Mouse (Mus musculus) forebrain, embryonic 11.5 days (tissue): ENCODE results near the gene Ckmt2. TPM values are rescaled to one million over a fixed set of nuclear protein-coding genes. Genes with fewer than 3 reads are reported as not detected.
A peak's percentile ranks its signal among the peaks of the same experiment; 100 is the strongest.

Source experiments
- ATAC-seq: fragments of 200-750 bp; cut with Nextera tagmentation; replicated peaks from 2 replicates; pipeline ENCODE4 v1.8.0; 2017; ENCODE audit warnings: moderate TSS enrichment; ENCODE audit not compliant: low FRiP score
- DNase-seq: peaks from one replicate; pipeline ENCODE4 v3.0.0-alpha.2; 2017; ENCODE audit warnings: low spot score
- H3K27ac ChIP-seq: fragments of 300-500 bp; sonication (generic); 2 replicates; pipeline ENCODE4 v1.5.1; 2014; ENCODE audit warnings: low read depth, low read length
- H3K27me3 ChIP-seq: fragments of 300-500 bp; sonication (generic); 2 replicates; pipeline ENCODE4 v1.6.1; 2014; ENCODE audit warnings: mild to moderate bottlenecking, low read length, mixed read lengths; ENCODE audit not compliant: control insufficient read depth, insufficient read depth
- H3K36me3 ChIP-seq: fragments of 300-500 bp; sonication (generic); 2 replicates; pipeline ENCODE4 v1.6.1; 2014; ENCODE audit warnings: mild to moderate bottlenecking, low read length, moderate library complexity, mixed read lengths; ENCODE audit not compliant: control insufficient read depth, insufficient read depth
- H3K4me1 ChIP-seq: fragments of 300-500 bp; sonication (generic); replicated peaks from 2 replicates; pipeline ENCODE4 v1.6.1; 2014; ENCODE audit warnings: low read length, mixed read lengths; ENCODE audit not compliant: control insufficient read depth, insufficient read depth
- H3K4me2 ChIP-seq: fragments of 300-500 bp; sonication (generic); 2 replicates; pipeline ENCODE4 v1.6.1; 2014; ENCODE audit warnings: low read depth, mild to moderate bottlenecking, low read length, moderate library complexity, mixed read lengths; ENCODE audit not compliant: severe bottlenecking
- H3K4me3 ChIP-seq: fragments of 300-500 bp; sonication (generic); 2 replicates; pipeline ENCODE4 v1.5.1; 2014; ENCODE audit warnings: low read depth, low read length
- H3K9ac ChIP-seq: fragments of 300-500 bp; sonication (generic); 2 replicates; pipeline ENCODE4 v1.6.1; 2014; ENCODE audit warnings: low read length
- H3K9me3 ChIP-seq: fragments of 300-500 bp; sonication (generic); 2 replicates; pipeline ENCODE4 v1.6.1; 2016; ENCODE audit warnings: low read length, mixed read lengths; ENCODE audit not compliant: control insufficient read depth
- WGBS: fragments of 180-500 bp; shearing (Covaris S2); extraction: QIAGEN DNeasy Blood & Tissue Kit; methylation state at CpG from one replicate; pipeline ENCODE4 v1.1.7; 2014; 5-methylcytosine and 5-hydroxymethylcytosine counted together
- polyA plus RNA-seq: library from polyadenylated mRNA; unstranded; fragments of >200 nt; fragmentation: Nextera tagmentation; extraction: Ambion mirVana; gene quantifications from 2 replicates; pipeline ENCODE4 v1.2.1, GENCODE M21; 2014

The Ckmt2 gene
- not detected in 2 replicates for polyA plus RNA-seq

- Histone ChIP-seq H3K4me1 (no peaks in the 10 kb centered on the region), H3K36me3 (no peaks in the 10 kb centered on the region), H3K4me2 (no peak within 1 kb of the TSS), H3K9me3 (no peaks in the 10 kb centered on the region), H3K27me3 (no peaks in the 10 kb centered on the region), H3K4me3 (no peak within 1 kb of the TSS), H3K9ac (no peak within 1 kb of the TSS), H3K27ac (no peak within 1 kb of the TSS)
- 74% methylated on average over 5 of the region's 5 CpGs for WGBS
- no peak for DNase-seq
- ATAC-seq = no peak
Measured at GRCm38 (mm10) chr13:91876741-91877349, at the start of gene Ckmt2. TSS of gene Ckmt2 (minus strand) at chr13:91876885.

DNA sequence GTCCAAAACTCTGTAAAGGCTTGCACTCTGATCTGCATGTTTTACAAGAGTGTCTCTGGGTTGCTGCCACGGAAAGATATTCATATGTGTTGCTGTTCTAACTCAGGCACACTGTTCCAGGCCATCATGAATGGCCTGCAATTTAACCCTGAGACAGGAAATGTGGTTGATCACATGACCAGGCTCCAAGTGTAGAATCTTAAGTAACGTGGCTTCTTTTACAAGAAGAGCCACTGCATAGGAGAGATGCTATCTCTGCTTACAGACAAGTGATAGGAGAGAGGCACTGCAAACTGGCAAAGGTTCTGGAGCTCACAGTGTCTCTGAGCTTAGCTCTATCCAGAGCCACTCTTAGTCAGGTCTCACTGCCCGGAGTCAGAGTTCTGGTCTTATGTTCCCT is 44.3 kb upstream of the Ckmt2 start:
- Histone ChIP-seq H3K4me2 (no peak overlapping the region), H3K27ac (no peak overlapping the region), H3K4me3 (no peak overlapping the region), H3K9me3 (no peaks in the 10 kb centered on the region), H3K36me3 (no peaks in the 10 kb centered on the region), H3K9ac (no peak overlapping the region), H3K4me1 (no peaks in the 10 kb centered on the region), H3K27me3 (no peaks in the 10 kb centered on the region)
- ATAC-seq (no peak), DNase-seq (no peak)
- 75% methylated on average over 3 of the region's 3 CpGs for WGBS

DNA sequence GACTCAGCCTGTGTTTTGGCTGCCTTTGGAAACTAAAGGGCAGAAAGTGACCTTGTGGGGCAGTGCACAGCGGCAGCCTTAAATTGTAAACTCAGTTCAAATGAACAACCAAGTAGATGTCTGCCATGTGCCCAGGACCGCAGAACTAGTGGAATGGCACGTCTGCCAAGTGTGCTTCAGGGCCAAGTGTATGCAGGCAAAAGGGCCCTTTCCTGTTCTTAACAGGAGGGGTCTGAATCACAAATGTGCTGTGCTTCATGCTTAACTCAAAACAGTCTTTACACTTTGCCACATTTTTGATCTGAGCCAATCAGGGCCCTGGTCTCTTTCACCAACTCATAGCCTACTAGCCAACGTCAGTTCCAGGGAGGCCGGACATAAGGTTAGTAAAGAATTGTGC is 42.1 kb upstream of the Ckmt2 start:
- no peak overlapping the region for H3K27ac ChIP-seq
- no peaks in the 10 kb centered on the region for H3K27me3 ChIP-seq
- no peak overlapping the region for H3K4me2 ChIP-seq
- no peaks in the 10 kb centered on the region for H3K36me3 ChIP-seq
- no peak for ATAC-seq
- DNase-seq = no peak
- H3K9me3 ChIP-seq = no peaks in the 10 kb centered on the region
- H3K4me3 ChIP-seq = no peak overlapping the region
- H3K4me1 ChIP-seq = peaks cover 5% of the 10 kb centered on the region; the same call in 1 of the 2 replicates
- H3K9ac ChIP-seq = no peak overlapping the region
- 82% methylated on average over 5 of the region's 5 CpGs for WGBS

GRCm38 (mm10) chr13:91917835-91918234 is 41.1 kb upstream of the Ckmt2 start:
- H3K9me3 ChIP-seq = no peaks in the 10 kb centered on the region
- no peaks in the 10 kb centered on the region for H3K27me3 ChIP-seq
- H3K27ac ChIP-seq = no peak overlapping the region
- H3K9ac ChIP-seq = no peak overlapping the region
- ATAC-seq (no peak), DNase-seq (no peak)
- 92% methylated on average over 2 of the region's 2 CpGs for WGBS
- H3K4me2 ChIP-seq = no peak overlapping the region
- peaks cover 5% of the 10 kb centered on the region; the same call in 1 of the 2 replicates for H3K4me1 ChIP-seq
- H3K36me3 ChIP-seq = no peaks in the 10 kb centered on the region
- H3K4me3 ChIP-seq = no peak overlapping the region

GRCm38 (mm10) chr13:91916308-91916707 is 39.6 kb upstream of the Ckmt2 start:
- Histone ChIP-seq H3K27me3 (no peaks in the 10 kb centered on the region), H3K4me3 (no peak overlapping the region), H3K36me3 (no peaks in the 10 kb centered on the region), H3K4me1 (peaks cover 5% of the 10 kb centered on the region; the same call in 1 of the 2 replicates), H3K9me3 (no peaks in the 10 kb centered on the region), H3K27ac (no peak overlapping the region), H3K4me2 (no peak overlapping the region), H3K9ac (no peak overlapping the region)
- 87% methylated on average over 5 of the region's 5 CpGs for whole genome bisulfite sequencing
- DNase-seq (no peak), ATAC-seq (0 out of 2 replicates have a peak, but pooled peaks have one; percentile 4)

DNA sequence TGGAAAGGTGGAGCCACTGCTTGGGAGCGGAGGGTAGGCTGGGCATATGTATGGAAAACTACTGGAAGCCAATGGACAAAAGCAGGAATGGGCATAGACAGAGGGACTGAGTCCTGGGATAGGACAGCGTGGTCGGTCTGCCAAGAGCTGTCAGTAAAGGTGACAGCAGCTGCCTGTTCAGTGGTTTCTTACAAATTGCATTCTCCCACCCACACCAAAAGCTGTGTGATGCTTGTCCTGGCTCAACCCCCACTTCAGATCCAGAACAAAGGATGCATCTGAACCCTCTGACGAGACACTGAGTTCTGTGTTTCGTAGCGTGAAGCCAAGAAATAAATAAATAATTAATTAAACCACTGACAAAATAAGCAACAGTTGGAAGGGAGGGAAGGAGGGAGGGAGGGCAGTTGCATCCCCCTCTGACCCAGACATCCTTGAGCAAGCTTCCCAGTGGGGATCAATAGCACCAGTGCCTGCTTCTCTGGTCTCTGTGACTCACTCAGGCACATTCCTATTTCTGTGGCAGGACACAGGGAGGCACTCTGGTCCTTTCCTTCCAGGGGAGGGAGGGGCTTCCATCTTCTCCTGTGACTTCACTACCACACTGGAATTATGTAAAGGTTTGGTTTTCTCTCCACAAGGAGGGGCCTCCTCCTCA is 39.0 kb upstream of the Ckmt2 start:
- Histone ChIP-seq H3K9me3 (no peaks in the 10 kb centered on the region), H3K4me3 (no peak overlapping the region), H3K36me3 (no peaks in the 10 kb centered on the region), H3K4me1 (peaks cover 5% of the 10 kb centered on the region; the same call in 1 of the 2 replicates), H3K9ac (no peak overlapping the region), H3K27me3 (no peaks in the 10 kb centered on the region), H3K27ac (no peak overlapping the region), H3K4me2 (no peak overlapping the region)
- ATAC-seq = peak; percentile 71
- DNase-seq = peak; percentile 49
- WGBS = 52% methylated on average over 6 of the region's 6 CpGs

DNA sequence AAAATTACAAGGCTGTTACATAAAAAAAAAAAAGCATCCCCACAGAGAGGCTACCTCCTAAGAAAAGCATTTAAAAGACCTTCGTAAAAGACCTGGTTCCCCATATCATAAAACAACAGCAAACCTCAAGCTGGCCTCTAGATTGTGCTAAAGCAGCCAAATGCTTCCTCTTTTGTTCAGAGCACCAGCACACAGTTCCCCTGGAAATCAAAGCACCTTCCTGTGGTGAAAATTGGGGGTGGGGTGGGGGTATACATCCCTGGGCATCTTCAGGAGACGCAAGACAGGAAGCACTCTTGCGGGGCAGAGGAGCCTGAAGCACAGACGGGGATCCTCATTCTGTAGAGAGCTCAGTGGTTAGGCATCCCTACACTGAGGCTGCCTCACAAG is 38.5 kb upstream of the Ckmt2 start:
- H3K4me2 ChIP-seq = no peak overlapping the region
- no peaks in the 10 kb centered on the region for H3K36me3 ChIP-seq
- no peak for ATAC-seq
- H3K27me3 ChIP-seq = no peaks in the 10 kb centered on the region
- no peak for DNase-seq
- no peak overlapping the region for H3K4me3 ChIP-seq
- H3K4me1 ChIP-seq = peaks cover 5% of the 10 kb centered on the region; the same call in 1 of the 2 replicates
- WGBS = 32% methylated on average over 4 of the region's 4 CpGs
- no peak overlapping the region for H3K9ac ChIP-seq
- H3K9me3 ChIP-seq = no peaks in the 10 kb centered on the region
- H3K27ac ChIP-seq = no peak overlapping the region

DNA sequence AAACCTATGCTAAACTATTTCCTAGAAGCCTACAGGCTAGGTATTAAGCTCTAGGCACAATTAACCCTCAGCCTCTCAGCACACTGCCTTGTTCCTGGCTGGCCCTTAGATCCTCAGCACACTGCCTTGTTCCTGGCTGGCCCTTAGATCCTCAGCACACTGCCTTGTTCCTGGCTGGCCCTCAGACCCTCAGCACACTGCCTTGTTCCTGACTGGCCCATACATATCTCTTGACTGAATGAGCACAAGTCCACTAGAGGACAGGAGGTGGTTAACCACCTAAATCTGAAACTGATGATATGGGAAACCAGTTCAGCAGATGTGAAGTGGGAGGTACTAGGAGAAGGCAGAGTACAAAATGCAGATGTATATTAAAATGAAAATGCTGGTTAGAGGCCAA is 35.0 kb upstream of the Ckmt2 start:
- H3K4me3 ChIP-seq = no peak overlapping the region
- DNase-seq (no peak), ATAC-seq (no peak)
- H3K9me3 ChIP-seq = no peaks in the 10 kb centered on the region
- H3K9ac ChIP-seq = no peak overlapping the region
- H3K27me3 ChIP-seq = no peaks in the 10 kb centered on the region
- H3K4me1 ChIP-seq = peaks cover 5% of the 10 kb centered on the region; the same call in 1 of the 2 replicates
- no peak overlapping the region for H3K27ac ChIP-seq
- H3K36me3 ChIP-seq = no peaks in the 10 kb centered on the region
- no peak overlapping the region for H3K4me2 ChIP-seq

GRCm38 (mm10) chr13:91911211-91911610 is 34.5 kb upstream of the Ckmt2 start:
- DNase-seq = no peak
- H3K9me3 ChIP-seq = no peaks in the 10 kb centered on the region
- ATAC-seq = no peak
- H3K4me1 ChIP-seq = peaks cover 5% of the 10 kb centered on the region; the same call in 1 of the 2 replicates
- no peak overlapping the region for H3K4me2 ChIP-seq
- H3K9ac ChIP-seq = no peak overlapping the region
- H3K27ac ChIP-seq = no peak overlapping the region
- no peaks in the 10 kb centered on the region for H3K27me3 ChIP-seq
- no peaks in the 10 kb centered on the region for H3K36me3 ChIP-seq
- H3K4me3 ChIP-seq = no peak overlapping the region
